Mouse (Mus musculus): Measurements from ENCODE around the gene Clec5a. TPM values are rescaled to one million over a fixed set of nuclear protein-coding genes. Genes with fewer than 3 reads are reported as not detected.
"Not testable (repeated sequence)": the region's sequence is repeated elsewhere in the genome, so short reads cannot be mapped to it uniquely, and the experiment has no call there.

The Clec5a gene
- polyA plus RNA-seq (2014; fragmentation: Nextera tagmentation; extraction: Ambion mirVana), result 2.5 and 3.4 TPM in 2 replicates

DNA sequence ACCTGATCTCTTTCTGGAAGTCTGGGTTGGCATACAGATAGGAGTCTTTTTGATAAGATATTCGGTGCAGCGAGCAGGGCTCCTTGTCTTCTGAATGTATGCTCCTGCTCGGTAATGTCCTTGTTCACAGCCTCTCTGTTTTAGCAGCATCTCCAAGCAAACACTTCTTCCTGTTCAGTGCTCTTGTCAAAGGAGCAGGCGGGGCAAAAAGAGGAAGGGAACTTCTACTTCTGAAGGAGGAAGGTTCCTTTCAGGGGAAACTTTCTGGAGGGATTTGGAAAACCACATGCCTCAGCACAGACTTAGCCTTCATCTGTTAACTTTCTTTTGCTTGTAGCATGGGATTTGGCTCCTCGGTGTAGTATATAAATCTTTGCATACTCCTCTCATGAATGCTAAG lies at the start of gene Clec5a:
Clec5a (minus strand) TSS at position 177 of the 400 bp plus-strand sequence.
- Histone ChIP-seq H3K4me1 (replicated peaks; ENCODE audit: control insufficient read depth, insufficient read depth, low read length) (no peaks in the 10 kb centered on the region), H3K4me3 (ENCODE audit: low read depth, low read length) (no peak within 1 kb of the TSS), H3K4me2 (no peak within 1 kb of the TSS), H3K27me3 (replicated peaks; ENCODE audit: control insufficient read depth, insufficient read depth, low read length) (no peaks in the 10 kb centered on the region), H3K36me3 (ENCODE audit: control insufficient read depth, insufficient read depth, low read length) (no peaks in the 10 kb centered on the region), H3K9ac (ENCODE audit: low read depth, low read length) (no peak within 1 kb of the TSS), H3K9me3 (ENCODE audit: control insufficient read depth, low read length) (no peaks in the 10 kb centered on the region), H3K27ac (ENCODE audit: low read depth, low read length) (no peak within 1 kb of the TSS)
- no peak for DNase-seq (ENCODE audit: low spot score)
- no peak for ATAC-seq (replicated peaks; ENCODE audit: low FRiP score)
- 48% methylated on average over 5 of the region's 5 CpGs for WGBS

DNA sequence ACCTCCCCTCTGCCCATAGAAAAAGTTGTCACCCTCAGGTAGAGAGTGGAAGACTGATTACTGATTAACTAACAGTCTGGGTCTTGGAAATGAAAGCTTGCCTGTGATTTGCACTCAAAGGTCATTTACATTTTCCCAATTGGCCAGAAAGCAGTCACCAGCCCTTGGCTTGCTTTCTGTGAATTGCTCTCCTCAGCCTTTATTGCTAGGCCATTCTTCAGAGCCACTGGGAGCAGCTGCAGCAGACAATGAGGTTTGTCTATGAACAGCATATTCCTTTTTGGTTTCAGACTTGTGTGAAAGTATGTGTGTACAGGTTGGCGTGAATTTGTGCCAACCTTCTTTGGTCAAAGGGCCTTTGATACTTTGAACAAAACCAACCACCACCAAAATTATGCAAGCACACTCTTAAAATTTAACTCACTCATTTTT lies 49.0 kb upstream of the Clec5a start:
- no peak overlapping the region for H3K9ac ChIP-seq (ENCODE audit: low read depth, low read length)
- DNase-seq (ENCODE audit: low spot score) (no peak), ATAC-seq (replicated peaks; ENCODE audit: low FRiP score) (no peak)
- H3K4me3 ChIP-seq (ENCODE audit: low read depth, low read length), result no peak overlapping the region
- no peaks in the 10 kb centered on the region for H3K36me3 ChIP-seq (ENCODE audit: control insufficient read depth, insufficient read depth, low read length)
- H3K27me3 ChIP-seq (replicated peaks; ENCODE audit: control insufficient read depth, insufficient read depth, low read length), result no peaks in the 10 kb centered on the region
- no peak overlapping the region for H3K4me2 ChIP-seq
- H3K4me1 ChIP-seq (replicated peaks; ENCODE audit: control insufficient read depth, insufficient read depth, low read length), result no peaks in the 10 kb centered on the region
- no peak overlapping the region for H3K27ac ChIP-seq (ENCODE audit: low read depth, low read length)
- WGBS, result 75% methylated on average over 1 of the region's 1 CpGs
- no peaks in the 10 kb centered on the region for H3K9me3 ChIP-seq (ENCODE audit: control insufficient read depth, low read length)

DNA sequence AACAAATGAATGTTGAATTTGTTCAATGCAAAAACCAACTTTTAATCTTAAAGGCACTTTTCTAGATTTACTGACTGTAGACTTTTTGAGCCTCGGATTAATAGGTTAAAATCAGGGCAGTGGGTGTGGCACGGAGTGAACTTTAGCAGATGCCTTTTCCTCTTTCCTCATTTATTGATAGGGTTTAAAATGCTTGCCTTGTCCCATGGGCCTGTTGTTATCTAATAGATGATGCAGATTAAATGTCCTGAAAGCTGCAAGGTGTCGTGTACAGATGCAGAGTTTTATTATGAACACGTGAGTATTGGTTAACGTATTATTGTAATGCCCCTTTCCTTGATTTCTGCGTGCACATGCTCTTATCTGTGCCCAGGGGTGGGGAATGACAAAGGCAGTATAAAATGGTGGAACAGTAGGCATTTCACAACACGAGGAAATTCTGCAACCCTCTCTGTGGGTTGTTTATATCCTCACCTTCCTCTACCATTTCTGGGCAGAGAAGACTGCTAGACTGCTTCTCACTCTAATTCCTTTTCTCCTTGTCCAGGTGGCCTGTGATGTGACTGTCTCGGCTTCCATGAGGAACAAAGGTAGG lies 42.9 kb upstream of the Clec5a start, which contains the start of gene Mgam:
Mgam (plus strand) TSS at position 426 of the 595 bp plus-strand sequence.
- H3K4me2 ChIP-seq, result no peak within 1 kb of the TSS
- H3K9ac ChIP-seq (ENCODE audit: low read depth, low read length), result no peak within 1 kb of the TSS
- no peaks in the 10 kb centered on the region for H3K4me1 ChIP-seq (replicated peaks; ENCODE audit: control insufficient read depth, insufficient read depth, low read length)
- H3K27ac ChIP-seq (ENCODE audit: low read depth, low read length), result no peak within 1 kb of the TSS
- no peaks in the 10 kb centered on the region for H3K36me3 ChIP-seq (ENCODE audit: control insufficient read depth, insufficient read depth, low read length)
- 75% methylated on average over 8 of the region's 8 CpGs for WGBS
- no peak for DNase-seq (ENCODE audit: low spot score)
- ATAC-seq (replicated peaks; ENCODE audit: low FRiP score), result no peak
- H3K4me3 ChIP-seq (ENCODE audit: low read depth, low read length), result no peak within 1 kb of the TSS
- H3K9me3 ChIP-seq (ENCODE audit: control insufficient read depth, low read length), result no peaks in the 10 kb centered on the region
- H3K27me3 ChIP-seq (replicated peaks; ENCODE audit: control insufficient read depth, insufficient read depth, low read length), result no peaks in the 10 kb centered on the region

DNA sequence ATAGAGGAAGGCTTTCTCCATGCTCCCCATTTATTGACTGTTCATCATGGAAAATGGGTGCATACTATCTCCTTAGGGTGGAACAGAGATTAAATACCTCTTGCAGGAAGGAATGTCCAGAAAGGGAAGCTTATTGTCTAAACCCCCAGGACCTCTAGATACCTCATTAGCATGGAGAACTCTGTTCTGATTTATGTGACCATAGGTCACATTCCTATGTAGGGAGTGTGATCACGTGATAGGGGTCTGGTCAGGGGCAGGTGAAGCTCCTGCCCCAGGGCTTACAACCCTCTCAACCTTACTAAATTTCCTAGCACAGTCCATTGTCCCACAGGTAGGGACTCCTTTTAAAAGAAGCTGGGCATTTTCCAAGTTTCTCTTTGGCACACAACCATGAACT lies 40.5 kb upstream of the Clec5a start:
- ATAC-seq (replicated peaks; ENCODE audit: low FRiP score) (no peak), DNase-seq (ENCODE audit: low spot score) (no peak)
- no peaks in the 10 kb centered on the region for H3K4me1 ChIP-seq (replicated peaks; ENCODE audit: control insufficient read depth, insufficient read depth, low read length)
- no peaks in the 10 kb centered on the region for H3K9me3 ChIP-seq (ENCODE audit: control insufficient read depth, low read length)
- H3K9ac ChIP-seq (ENCODE audit: low read depth, low read length), result no peak overlapping the region
- no peak overlapping the region for H3K4me3 ChIP-seq (ENCODE audit: low read depth, low read length)
- H3K27ac ChIP-seq (ENCODE audit: low read depth, low read length), result no peak overlapping the region
- no peak overlapping the region for H3K4me2 ChIP-seq
- H3K27me3 ChIP-seq (replicated peaks; ENCODE audit: control insufficient read depth, insufficient read depth, low read length), result no peaks in the 10 kb centered on the region
- 56% methylated on average over 1 of the region's 1 CpGs for WGBS
- no peaks in the 10 kb centered on the region for H3K36me3 ChIP-seq (ENCODE audit: control insufficient read depth, insufficient read depth, low read length)

DNA sequence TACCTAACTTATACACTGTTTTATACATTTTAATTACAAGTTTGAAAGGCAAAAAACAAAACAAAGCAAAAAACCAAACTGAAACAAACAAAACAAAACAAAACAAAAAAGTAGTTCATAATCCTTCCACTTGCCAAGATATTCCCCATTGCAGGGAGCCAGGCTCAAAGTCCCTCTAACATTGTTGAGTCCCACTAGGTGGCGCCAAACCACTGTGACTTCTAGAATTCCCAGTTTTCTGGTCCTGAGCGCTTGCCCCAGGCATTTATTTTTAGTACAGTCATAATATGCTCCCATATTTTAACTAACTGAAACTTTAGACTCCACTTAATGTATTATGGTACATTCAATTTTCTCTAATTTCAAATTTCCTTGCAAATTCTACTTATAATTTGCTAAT lies 32.3 kb upstream of the Clec5a start:
- no peaks in the 10 kb centered on the region for H3K4me1 ChIP-seq (replicated peaks; ENCODE audit: control insufficient read depth, insufficient read depth, low read length)
- DNase-seq (ENCODE audit: low spot score) (no peak), ATAC-seq (replicated peaks; ENCODE audit: low FRiP score) (no peak)
- WGBS, result 18% methylated on average over 2 of the region's 2 CpGs
- H3K27me3 ChIP-seq (replicated peaks; ENCODE audit: control insufficient read depth, insufficient read depth, low read length), result no peaks in the 10 kb centered on the region
- no peak overlapping the region for H3K9ac ChIP-seq (ENCODE audit: low read depth, low read length)
- no peaks in the 10 kb centered on the region for H3K36me3 ChIP-seq (ENCODE audit: control insufficient read depth, insufficient read depth, low read length)
- no peaks in the 10 kb centered on the region for H3K9me3 ChIP-seq (ENCODE audit: control insufficient read depth, low read length)
- H3K4me3 ChIP-seq (ENCODE audit: low read depth, low read length), result no peak overlapping the region
- no peak overlapping the region for H3K4me2 ChIP-seq
- H3K27ac ChIP-seq (ENCODE audit: low read depth, low read length), result no peak overlapping the region

DNA sequence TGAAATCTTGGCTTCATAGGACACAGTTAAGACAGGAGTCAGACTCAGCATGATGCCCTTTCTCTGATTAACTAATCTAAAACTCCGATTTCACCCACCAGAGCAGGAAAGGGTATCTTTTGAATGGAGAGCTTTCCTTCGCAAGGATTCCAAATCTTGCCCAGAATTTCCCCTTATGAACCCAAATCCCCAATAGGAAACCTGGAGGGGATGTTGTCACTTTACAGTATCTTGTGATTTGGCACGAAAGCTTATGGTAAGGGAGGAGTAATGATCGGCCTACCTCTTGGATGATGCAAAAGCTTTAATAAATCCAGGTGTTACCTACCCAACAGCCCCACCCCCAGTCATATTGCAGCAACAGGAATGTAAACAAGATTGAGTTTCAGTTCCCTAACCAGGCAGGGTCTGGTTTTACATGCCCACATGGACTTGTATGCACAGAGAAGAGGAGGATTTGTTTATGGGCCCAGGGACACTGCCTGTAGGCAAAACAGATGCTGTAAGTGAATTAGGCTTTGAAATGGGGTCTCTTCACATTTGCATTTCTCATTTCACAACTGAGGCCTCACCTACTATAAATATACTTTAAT lies 27.7 kb upstream of the Clec5a start, which contains the start of gene Tas2r138:
Tas2r138 (minus strand) TSS at position 51 of the 593 bp plus-strand sequence.
- Histone ChIP-seq H3K4me1 (replicated peaks; ENCODE audit: control insufficient read depth, insufficient read depth, low read length) (no peaks in the 10 kb centered on the region), H3K27me3 (replicated peaks; ENCODE audit: control insufficient read depth, insufficient read depth, low read length) (no peaks in the 10 kb centered on the region), H3K9ac (ENCODE audit: low read depth, low read length) (no peak within 1 kb of the TSS), H3K9me3 (ENCODE audit: control insufficient read depth, low read length) (no peaks in the 10 kb centered on the region), H3K36me3 (ENCODE audit: control insufficient read depth, insufficient read depth, low read length) (no peaks in the 10 kb centered on the region), H3K27ac (ENCODE audit: low read depth, low read length) (no peak within 1 kb of the TSS), H3K4me3 (ENCODE audit: low read depth, low read length) (no peak within 1 kb of the TSS), H3K4me2 (no peak within 1 kb of the TSS)
- no peak for DNase-seq (ENCODE audit: low spot score)
- ATAC-seq (replicated peaks; ENCODE audit: low FRiP score), result no peak
- 79% methylated on average over 4 of the region's 4 CpGs for WGBS

DNA sequence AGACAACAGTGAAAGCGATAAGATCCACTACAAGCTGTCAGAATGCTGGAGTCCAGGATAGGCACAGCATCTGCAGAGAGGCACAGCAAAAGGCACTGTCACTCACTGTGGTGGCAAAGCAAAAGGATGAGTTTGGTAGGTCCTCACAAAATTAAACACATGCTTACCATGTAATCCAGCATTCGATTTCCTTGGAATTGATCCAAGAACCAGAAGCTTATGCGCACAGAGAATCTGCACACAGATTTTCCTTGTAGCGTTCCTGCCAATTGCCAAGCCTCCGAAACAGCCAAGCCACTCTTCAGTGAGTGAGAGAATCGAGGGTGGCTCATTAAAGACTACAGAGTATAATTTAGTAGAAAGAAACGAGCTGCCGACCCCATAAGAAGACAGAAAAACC lies 24.6 kb upstream of the Clec5a start:
- ATAC-seq (replicated peaks; ENCODE audit: low FRiP score) (no peak), DNase-seq (ENCODE audit: low spot score) (no peak)
- no peaks in the 10 kb centered on the region for H3K4me1 ChIP-seq (replicated peaks; ENCODE audit: control insufficient read depth, insufficient read depth, low read length)
- no peaks in the 10 kb centered on the region for H3K36me3 ChIP-seq (ENCODE audit: control insufficient read depth, insufficient read depth, low read length)
- H3K27ac ChIP-seq (ENCODE audit: low read depth, low read length), result no peak overlapping the region
- WGBS, result 84% methylated on average over 8 of the region's 8 CpGs
- no peak overlapping the region for H3K9ac ChIP-seq (ENCODE audit: low read depth, low read length)
- H3K9me3 ChIP-seq (ENCODE audit: control insufficient read depth, low read length), result no peaks in the 10 kb centered on the region
- H3K4me2 ChIP-seq, result no peak overlapping the region
- H3K4me3 ChIP-seq (ENCODE audit: low read depth, low read length), result no peak overlapping the region
- H3K27me3 ChIP-seq (replicated peaks; ENCODE audit: control insufficient read depth, insufficient read depth, low read length), result no peaks in the 10 kb centered on the region

DNA sequence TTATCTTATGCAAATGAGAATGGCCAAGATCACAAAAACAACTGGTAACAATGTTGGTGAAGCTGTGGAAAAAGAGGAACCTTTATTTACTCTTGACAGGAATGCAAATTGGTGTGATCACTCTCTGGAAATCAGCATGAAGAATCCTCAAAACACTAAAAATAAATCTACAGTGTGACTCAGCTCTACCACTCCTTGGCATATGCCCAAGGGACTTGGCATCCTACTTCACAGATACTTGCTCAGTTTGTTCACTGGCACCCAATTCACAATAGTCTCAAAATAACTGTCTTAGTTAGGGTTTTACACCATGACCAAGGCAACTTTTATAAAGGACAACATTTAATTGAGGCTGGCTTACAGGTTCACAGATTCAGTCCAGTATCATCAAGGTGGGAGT lies 21.8 kb upstream of the Clec5a start:
- H3K36me3 ChIP-seq (ENCODE audit: control insufficient read depth, insufficient read depth, low read length), result no peaks in the 10 kb centered on the region
- H3K27ac ChIP-seq (ENCODE audit: low read depth, low read length), result no peak overlapping the region
- H3K4me1 ChIP-seq (replicated peaks; ENCODE audit: control insufficient read depth, insufficient read depth, low read length), result no peaks in the 10 kb centered on the region
- no peaks in the 10 kb centered on the region for H3K27me3 ChIP-seq (replicated peaks; ENCODE audit: control insufficient read depth, insufficient read depth, low read length)
- DNase-seq (ENCODE audit: low spot score) (no peak), ATAC-seq (replicated peaks; ENCODE audit: low FRiP score) (no peak)
- no peak overlapping the region for H3K4me3 ChIP-seq (ENCODE audit: low read depth, low read length)
- no peaks in the 10 kb centered on the region for H3K9me3 ChIP-seq (ENCODE audit: control insufficient read depth, low read length)
- no peak overlapping the region for H3K4me2 ChIP-seq
- H3K9ac ChIP-seq (ENCODE audit: low read depth, low read length), result no peak overlapping the region

DNA sequence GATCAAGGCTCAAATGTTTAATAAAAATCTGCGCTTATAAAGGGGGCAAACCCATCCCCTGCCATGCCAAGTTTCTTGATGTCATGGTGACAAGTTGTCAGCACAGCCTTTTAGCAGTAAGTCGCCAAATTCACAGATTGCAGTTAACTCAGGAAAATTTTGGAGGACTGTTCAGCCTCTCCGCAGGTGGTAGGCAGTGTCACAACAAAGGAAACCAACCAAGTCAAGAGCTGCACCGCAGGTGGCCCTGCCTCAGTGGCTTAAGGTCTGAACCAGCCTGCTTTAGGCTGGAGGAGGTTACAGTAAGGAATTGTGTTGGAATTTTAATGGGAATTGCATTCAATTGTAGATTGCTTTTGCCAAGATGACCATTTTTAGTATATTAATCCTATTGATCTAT lies 12.9 kb upstream of the Clec5a start:
- DNase-seq (ENCODE audit: low spot score); H3K4me1 ChIP-seq (replicated peaks; ENCODE audit: control insufficient read depth, insufficient read depth, low read length); H3K27ac ChIP-seq (ENCODE audit: low read depth, low read length); ATAC-seq (replicated peaks; ENCODE audit: low FRiP score); H3K27me3 ChIP-seq (replicated peaks; ENCODE audit: control insufficient read depth, insufficient read depth, low read length); H3K36me3 ChIP-seq (ENCODE audit: control insufficient read depth, insufficient read depth, low read length); H3K9ac ChIP-seq (ENCODE audit: low read depth, low read length); H3K4me2 ChIP-seq; H3K9me3 ChIP-seq (ENCODE audit: control insufficient read depth, low read length); H3K4me3 ChIP-seq (ENCODE audit: low read depth, low read length): not testable (repeated sequence)
- WGBS, result 31% methylated on average over 4 of the region's 4 CpGs

Measured in liver, embryonic 11.5 days (tissue).